Mouse (Mus musculus) T-helper 2 cell (primary cell): ENCODE measurements around the gene Parp4.

ENCODE experiments used
- in situ Hi-C: fragments of 300-600 bp; cut with MboI, MseI; formaldehyde crosslinking; loops from one replicate; pipeline ENCODE4 v1.15.1; 2025; ENCODE audit warnings: high pct_unique_total_duplicates

Parp4 gene

GRCm38 (mm10) chr14:56605136-56605535, 29.7 kb downstream of the Parp4 start:
- in situ Hi-C loops: no loop called here

GRCm38 (mm10) chr14:56613212-56613611, 37.8 kb downstream of the Parp4 start:
- in situ Hi-C loops: no loop called here

- in situ Hi-C loops: no loop called here
Observed at GRCm38 (mm10) chr14:56617470-56617869, 42.1 kb downstream of the Parp4 start.

GRCm38 (mm10) chr14:56620425-56620824, 45.0 kb downstream of the Parp4 start:
- in situ Hi-C loops: no loop called here

- in situ Hi-C loops: no loop called here
Observed at GRCm38 (mm10) chr14:56626202-56626601, 50.8 kb downstream of the Parp4 start.

GRCm38 (mm10) chr14:56628336-56628735, 52.9 kb downstream of the Parp4 start:
- in situ Hi-C loops: no loop called here

- in situ Hi-C loops: no loop called here
Observed at GRCm38 (mm10) chr14:56631109-56631508, 55.7 kb downstream of the Parp4 start.

GRCm38 (mm10) chr14:56647206-56647605, 71.8 kb downstream of the Parp4 start:
- in situ Hi-C loops: no loop called here

- in situ Hi-C loops: no loop called here
Observed at GRCm38 (mm10) chr14:56649448-56649847, 74.0 kb downstream of the Parp4 start.

GRCm38 (mm10) chr14:56665651-56666050, 90.2 kb downstream of the Parp4 start:
- in situ Hi-C loops: no loop called here

GRCm38 (mm10) chr14:56666909-56667308, 91.5 kb downstream of the Parp4 start:
- in situ Hi-C loops: no loop called here

- in situ Hi-C loops: no loop called here
Observed at GRCm38 (mm10) chr14:56667969-56668802, 92.8 kb downstream of the Parp4 start, which contains the start of gene Mphosph8. Gene Mphosph8, plus strand, starts transcription at chr14:56668248.

GRCm38 (mm10) chr14:56669046-56669620, 93.7 kb downstream of the Parp4 start:
- in situ Hi-C loops: no loop called here

- in situ Hi-C loops: no loop called here
Observed at GRCm38 (mm10) chr14:56685426-56685825, 110.0 kb downstream of the Parp4 start.

GRCm38 (mm10) chr14:56689116-56689515, 113.7 kb downstream of the Parp4 start:
- in situ Hi-C loops: no loop called here

- in situ Hi-C loops: no loop called here
Observed at GRCm38 (mm10) chr14:56689766-56690165, 114.3 kb downstream of the Parp4 start.

- in situ Hi-C loops: no loop called here
Observed at GRCm38 (mm10) chr14:56695495-56695894, 120.1 kb downstream of the Parp4 start.

GRCm38 (mm10) chr14:56697836-56698235, 122.4 kb downstream of the Parp4 start:
- in situ Hi-C loops: no loop called here

GRCm38 (mm10) chr14:56702644-56703043, 127.2 kb downstream of the Parp4 start:
- in situ Hi-C loops: no loop called here

- in situ Hi-C loops: no loop called here
Observed at GRCm38 (mm10) chr14:56705687-56706086, 130.3 kb downstream of the Parp4 start.
